8 mouse cellular contexts compared by ENCODE assay signal in genomic region chr5:124031068-124031955, GRCm38 (mm10). TPM values are rescaled to one million over a fixed set of nuclear protein-coding genes. Genes with fewer than 3 reads are reported as not detected.
DNase-seq lines count a peak whose midpoint lies in the region; TF ChIP-seq lines count a peak whose summit lies in the region.

No protein-coding gene starts in this region.

- intact Hi-C loops in gastrocnemius, postnatal 36 days (cut with DNase I), result no loop called here

- H3K4me3 ChIP-seq in ES-E14 (ENCODE audit: insufficient read depth in 1 of 2, low read depth in 1 of 2, low read length in 2 of 2, poor library complexity in 1 of 2, severe bottlenecking in 1 of 2), result peak overlapping the region; percentile 89 to 98
- H3K4me3 ChIP-seq in hindbrain, embryonic 10.5 days, result peak overlapping the region; percentile 98
- H3K4me3 ChIP-seq in megakaryocyte, embryonic 14.5 days (replicated peaks), result peak overlapping the region; percentile 99

- 0 out of 2 replicates have a peak, but pooled peaks cover 4% of the 10 kb centered on the region for H3K36me3 ChIP-seq in ES-E14 (ENCODE audit: control insufficient read depth, insufficient read depth, low read length, poor library complexity, severe bottlenecking)
- peaks cover 32% of the 10 kb centered on the region for H3K36me3 ChIP-seq in hindbrain, embryonic 10.5 days
- peaks cover 43% of the 10 kb centered on the region for H3K36me3 ChIP-seq in megakaryocyte, embryonic 14.5 days (replicated peaks; ENCODE audit: low read length)

- H3K9me3 ChIP-seq in ES-E14 (ENCODE audit: control insufficient read depth, insufficient read depth, low read depth, low read length), result no peaks in the 10 kb centered on the region
- H3K9me3 ChIP-seq in hindbrain, embryonic 10.5 days, result no peaks in the 10 kb centered on the region
- no peaks in the 10 kb centered on the region for H3K9me3 ChIP-seq in megakaryocyte, embryonic 14.5 days

- no peaks in the 10 kb centered on the region for H3K27me3 ChIP-seq in hindbrain, embryonic 10.5 days (ENCODE audit: insufficient read depth, poor library complexity, severe bottlenecking)
- no peaks in the 10 kb centered on the region for H3K27me3 ChIP-seq in megakaryocyte, embryonic 14.5 days (replicated peaks)

- 0 out of 4 replicates have a peak, but pooled peaks cover 0 to 2% of the 10 kb centered on the region in 2 experiments for H3K4me1 ChIP-seq in ES-E14 (ENCODE audit: control insufficient read depth in 2 of 2, insufficient read depth in 2 of 2, low read length in 2 of 2, poor library complexity in 1 of 2)
- peaks cover 62% of the 10 kb centered on the region for H3K4me1 ChIP-seq in hindbrain, embryonic 10.5 days (replicated peaks)
- peaks cover 80% of the 10 kb centered on the region for H3K4me1 ChIP-seq in megakaryocyte, embryonic 14.5 days

- in situ Hi-C loops in ES-E14 (cut with MboI; ENCODE audit: low sequenced_read_pairs in 2 of 2, unreplicated experiment in 2 of 2), result no loop called here

- 2% methylated on average over 26 of the region's 26 CpGs for WGBS in hindbrain, embryonic 10.5 days

- DNase-seq in kidney, adult 18-20 months, result peak; percentile 47
- no peak for DNase-seq in kidney, adult 11 months
- DNase-seq in ES-E14 (ENCODE audit: low read depth, low spot score), result no peak
- DNase-seq in embryo, embryonic 11 days, result peak; percentile 56
- DNase-seq in hindbrain, embryonic 10.5 days (ENCODE audit: low spot score), result peak; percentile 43
- no peak for DNase-seq in ovary, postnatal 36 days (ENCODE audit: low spot score)
- DNase-seq in gastrocnemius, postnatal 36 days, result no peak

- H3K27ac ChIP-seq in ES-E14 (ENCODE audit: insufficient read depth, low read depth, low read length, poor library complexity, severe bottlenecking), result no peak overlapping the region
- H3K27ac ChIP-seq in hindbrain, embryonic 10.5 days, result peak overlapping the region; percentile 98

- peak overlapping the region; percentile 93 for H3K9ac ChIP-seq in ES-E14 (ENCODE audit: insufficient read depth, low read depth, low read length, poor library complexity, severe bottlenecking)

TF ChIP-seq in ES-E14, 5 proteins besides CTCF, POLR2A, EP300 and RAD21:
- no peak for TF ChIP-seq ZNF384 (IDR thresholded peaks at IDR 0.05; ENCODE audit: low read depth, low read length)

RNA-seq across cellular contexts. Expression of gene Vps37b, which starts 0.8 kb away (rescaled TPM):
- total RNA-seq in ES-E14 (2012; rRNA removed), result 6.5 and 7.7 TPM in 2 replicates
- 57.5 and 71.8 TPM in 2 replicates for polyA plus RNA-seq in hindbrain, embryonic 10.5 days (2016; fragmentation: Nextera tagmentation; extraction: Ambion mirVana)
- 437 and 1,468 TPM in 2 replicates for polyA plus RNA-seq in megakaryocyte, embryonic 14.5 days (2012; ENCODE audit: insufficient read depth, low replicate concordance)
- 1 to 10 TPM; 4.7 to 4.8 TPM for total RNA-seq in gastrocnemius, postnatal 36 days (2021)

RNA-seq across cellular contexts. Expression of gene Hip1r, which starts 57.9 kb away (rescaled TPM):
- total RNA-seq in ES-E14 (2012; rRNA removed), result 9.7 and 20.8 TPM in 2 replicates
- polyA plus RNA-seq in hindbrain, embryonic 10.5 days (2016; fragmentation: Nextera tagmentation; extraction: Ambion mirVana), result 12.2 and 12.5 TPM in 2 replicates
- 5.4 and 11.0 TPM in 2 replicates for polyA plus RNA-seq in megakaryocyte, embryonic 14.5 days (2012; ENCODE audit: insufficient read depth, low replicate concordance)
- total RNA-seq in gastrocnemius, postnatal 36 days (2021), result 1 to 10 TPM; 7.2 to 8.1 TPM

Comparison
In these comparisons a context has a peak if more than half of its experiments do, and no peak if none do; other contexts are left out.
1. DNase-seq: peak in kidney, adult 18-20 months (single experiment), embryo, embryonic 11 days (single experiment) and hindbrain, embryonic 10.5 days (single experiment); none in kidney, adult 11 months (single experiment), ES-E14 (single experiment), ovary, postnatal 36 days (single experiment) and gastrocnemius, postnatal 36 days (0 of 2).
2. Peak in every context shown above with its lines, with median percentiles within 50 percentile points of each other: H3K4me3 ChIP-seq.